Mouse (Mus musculus) brain, embryonic 14.5 days (tissue): Measurements from ENCODE around the gene Twist2. TPM values are rescaled to one million over a fixed set of nuclear protein-coding genes. Genes with fewer than 3 reads are reported as not detected.

Experiments used
- DNase-seq: peaks from one replicate; pipeline ENCODE4 v3.0.0-alpha.2; 2011; ENCODE audit warnings: low read depth
- CTCF ChIP-seq: fragments of 200-500 bp; IDR thresholded peaks from 2 replicates; pipeline ENCODE4 v1.5.1; 2012; ENCODE audit warnings: inconsistent platforms, mild to moderate bottlenecking, moderate library complexity, borderline replicate concordance; ENCODE audit not compliant: insufficient read depth, insufficient read length; ENCODE audit errors: extremely low read depth
- POLR2A ChIP-seq: fragments of 200-500 bp; IDR thresholded peaks from 2 replicates; pipeline ENCODE4 v1.6.1; 2012; ENCODE audit warnings: mild to moderate bottlenecking, inconsistent platforms, borderline replicate concordance; ENCODE audit not compliant: poor library complexity, insufficient read depth, insufficient read length, severe bottlenecking; ENCODE audit errors: extremely low read depth
- polyA plus RNA-seq: library from polyadenylated mRNA; depleted of rRNA; stranded (reverse); fragments of >200 nt; gene quantifications from 2 replicates; pipeline ENCODE4 v1.2.3, GENCODE M21; 2012; rRNA removed

Twist2 gene
- 22.3 and 23.5 TPM in 2 replicates for polyA plus RNA-seq

GRCm38 (mm10) chr1:91800967-91801843, at the start of gene Twist2:
Twist2 (plus strand) TSS chr1:91801461.
- TF ChIP-seq POLR2A (no peak), CTCF (no peak)
- DNase-seq, result no peak

- TF ChIP-seq CTCF, result no peak
- TF ChIP-seq POLR2A, result no peak
- DNase-seq, result peak; percentile 75
Observed at GRCm38 (mm10) chr1:91752931-91753330, 48.3 kb upstream of the Twist2 start.

- peak; percentile 93 for DNase-seq
- TF ChIP-seq POLR2A (no peak), CTCF (peak; percentile 88)
Observed at GRCm38 (mm10) chr1:91755102-91755501, 46.2 kb upstream of the Twist2 start.

- DNase-seq, result no peak
- TF ChIP-seq POLR2A (no peak), CTCF (no peak)
Observed at GRCm38 (mm10) chr1:91757292-91757691, 44.0 kb upstream of the Twist2 start.

GRCm38 (mm10) chr1:91758143-91758542, 43.1 kb upstream of the Twist2 start:
- no peak for TF ChIP-seq CTCF
- no peak for TF ChIP-seq POLR2A
- no peak for DNase-seq

GRCm38 (mm10) chr1:91758600-91759515, 42.4 kb upstream of the Twist2 start:
- no peak for TF ChIP-seq POLR2A
- TF ChIP-seq CTCF, result no peak
- peak; percentile 78 for DNase-seq

- TF ChIP-seq POLR2A (no peak), CTCF (no peak)
- peak; percentile 86 for DNase-seq
Observed at GRCm38 (mm10) chr1:91760140-91760986, 40.9 kb upstream of the Twist2 start.

GRCm38 (mm10) chr1:91762528-91763091, 38.7 kb upstream of the Twist2 start:
- no peak for TF ChIP-seq CTCF
- no peak for TF ChIP-seq POLR2A

GRCm38 (mm10) chr1:91770221-91770624, 31.0 kb upstream of the Twist2 start:
- DNase-seq, result no peak
- no peak for TF ChIP-seq POLR2A
- TF ChIP-seq CTCF, result no peak

More at GRCm38 (mm10) chr1:91762528-91763091, 38.7 kb upstream of the Twist2 start:
- no peak for DNase-seq

GRCm38 (mm10) chr1:91770676-91771075, 30.6 kb upstream of the Twist2 start:
- no peak for DNase-seq
- TF ChIP-seq POLR2A, result no peak
- no peak for TF ChIP-seq CTCF
